Mouse (Mus musculus) gastrocnemius, adult 2 months (tissue): ENCODE results near the gene Mrpl33. TPM values are rescaled to one million over a fixed set of nuclear protein-coding genes. Genes with fewer than 3 reads are reported as not detected.
"Not testable (repeated sequence)": the region's sequence is repeated elsewhere in the genome, so short reads cannot be mapped to it uniquely, and the experiment has no call there.

Experiments
- DNase-seq: peaks from one replicate; pipeline ENCODE4 v3.0.0; 2022
- H3K27ac ChIP-seq: fragments of 200-600 bp; 2 replicates; pipeline ENCODE4 v1.8.1; 2022; ENCODE audit warnings: mild to moderate bottlenecking
- H3K4me3 ChIP-seq: fragments of 200-600 bp; 2 replicates; pipeline ENCODE4 v1.8.1; 2022; ENCODE audit warnings: mild to moderate bottlenecking, moderate library complexity
- CTCF ChIP-seq: fragments of 200-600 bp; IDR thresholded peaks from 2 replicates; pipeline ENCODE4 v1.8.1; 2022; ENCODE audit warnings: antibody characterized with exemption, mild to moderate bottlenecking, moderate library complexity
- intact Hi-C: fragments of 180-260 bp; cut with DNase I; formaldehyde crosslinking; loops from one replicate; pipeline ENCODE4 v1.15.1; 2025
- total RNA-seq, 2 experiments: library from RNA; stranded (reverse); gene quantifications; 2 replicates each; pipeline ENCODE4 v1.2.3; 2021

The Mrpl33 gene
- total RNA-seq, 2 experiments from 2014 or later = 221 to 296 TPM

DNA sequence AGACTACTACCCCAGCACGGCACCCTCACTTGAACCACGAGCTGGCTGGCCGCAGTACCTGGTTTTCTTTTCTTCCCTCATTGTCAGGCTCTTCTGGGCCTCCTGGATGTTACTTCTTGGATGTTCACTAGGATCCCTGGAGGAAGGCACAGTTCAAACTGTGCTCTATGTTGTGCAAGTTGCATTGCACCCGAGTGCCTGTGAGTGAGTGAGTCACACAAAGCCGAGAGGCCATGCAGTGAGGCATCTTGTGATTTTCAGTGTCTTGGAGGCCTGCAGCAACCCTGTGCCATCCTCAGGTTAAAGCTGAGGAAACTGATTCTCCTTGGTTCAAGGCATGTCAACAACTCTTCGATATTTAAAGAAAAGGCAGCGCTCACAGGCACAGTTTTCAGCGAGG lies 31.8 kb downstream of the Mrpl33 start:
- intact Hi-C loops = no loop called here
- no peak for TF ChIP-seq CTCF

DNA sequence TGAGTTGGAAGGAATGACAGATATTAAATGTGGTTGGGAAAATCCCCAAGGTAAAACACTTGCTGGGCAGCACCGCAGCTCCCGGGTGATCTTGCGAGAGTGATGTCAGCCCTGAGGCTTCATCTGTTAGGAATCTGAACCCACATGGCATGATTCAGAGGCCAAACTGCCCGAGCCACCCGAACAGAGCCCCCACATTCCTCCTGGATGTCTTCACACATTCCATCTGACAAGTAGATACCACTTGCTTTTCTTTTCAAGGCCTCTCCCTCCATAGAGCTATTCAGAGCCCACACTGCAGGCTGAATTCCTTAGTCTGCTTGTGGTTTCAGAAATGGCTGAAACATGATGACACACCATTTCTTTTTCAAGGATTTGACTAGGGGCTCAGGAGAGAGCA lies 33.3 kb downstream of the Mrpl33 start:
- peak; percentile 41 for DNase-seq
- H3K4me3 ChIP-seq = no peak overlapping the region
- peak overlapping the region; percentile 76 for H3K27ac ChIP-seq
- no peak for TF ChIP-seq CTCF
- intact Hi-C loops = no loop called here

More for the DNA sequence above, 31.8 kb downstream of the Mrpl33 start:
- DNase-seq = no peak
- no peak overlapping the region for H3K4me3 ChIP-seq
- H3K27ac ChIP-seq = peak overlapping the region; percentile 48

DNA sequence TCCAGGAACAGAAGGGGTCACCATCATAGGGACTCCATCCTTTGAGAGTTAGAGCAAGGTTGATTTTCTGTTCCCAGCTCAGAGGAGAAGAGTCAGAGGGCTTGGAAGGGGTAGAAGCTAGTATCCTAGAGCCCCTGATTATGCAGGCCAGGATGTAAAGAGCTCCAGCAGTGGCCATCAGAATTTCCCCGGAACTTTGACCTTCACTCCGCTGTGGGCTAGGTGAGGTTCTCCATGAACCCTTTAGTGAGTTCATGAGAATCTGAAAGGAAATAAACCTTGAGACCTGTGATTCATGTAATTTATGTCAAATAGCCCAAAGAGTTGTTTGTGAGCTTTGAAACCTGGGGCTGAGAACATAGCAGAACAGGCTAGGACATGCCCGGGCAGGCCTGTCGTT lies 34.4 kb downstream of the Mrpl33 start:
- H3K27ac ChIP-seq, H3K4me3 ChIP-seq, DNase-seq, intact Hi-C loops: not testable (repeated sequence)

DNA sequence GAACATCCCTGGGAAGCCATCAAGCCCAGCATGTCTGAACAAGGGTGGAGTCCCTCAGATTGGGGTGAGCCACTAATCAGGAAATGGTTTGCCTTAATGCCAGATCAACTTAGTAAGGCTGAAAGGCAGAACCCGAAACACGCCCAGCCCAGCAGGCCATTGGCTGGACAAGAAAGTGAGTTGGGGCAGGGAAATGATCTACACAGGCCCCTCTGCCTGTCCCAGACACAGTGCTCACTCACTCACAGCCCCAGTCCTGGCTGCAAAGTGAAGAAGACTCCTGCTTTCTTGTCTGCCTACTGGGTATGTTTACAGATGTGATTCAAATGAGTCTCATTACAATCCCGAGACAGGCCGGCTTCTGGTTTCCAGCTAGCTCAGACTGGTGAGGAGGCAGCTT lies 37.4 kb downstream of the Mrpl33 start:
- no peak overlapping the region for H3K4me3 ChIP-seq
- intact Hi-C loops = no loop called here
- no peak for DNase-seq
- peak overlapping the region; percentile 70 for H3K27ac ChIP-seq
- TF ChIP-seq CTCF = no peak

DNA sequence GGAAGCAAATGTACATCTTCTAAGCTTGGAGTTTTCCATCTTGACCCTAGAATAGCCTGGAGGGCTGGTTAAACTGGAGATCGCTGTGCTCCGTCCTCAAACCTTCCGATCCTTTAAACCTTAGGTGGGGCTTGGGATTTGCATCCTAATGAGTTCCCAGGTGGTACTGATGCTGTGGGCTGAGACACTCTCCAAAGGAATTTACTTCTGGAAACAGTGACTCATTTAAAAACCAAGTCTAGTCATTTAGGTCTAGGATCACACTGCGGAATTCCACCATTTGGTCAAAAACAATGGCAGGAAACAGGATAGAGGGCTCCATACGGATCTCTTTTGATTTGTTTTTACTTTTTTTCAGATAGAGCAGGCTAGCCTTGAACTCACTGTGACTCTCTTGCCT lies 37.9 kb downstream of the Mrpl33 start:
- H3K27ac ChIP-seq = no peak overlapping the region; the same call in 1 of the 2 replicates

DNA sequence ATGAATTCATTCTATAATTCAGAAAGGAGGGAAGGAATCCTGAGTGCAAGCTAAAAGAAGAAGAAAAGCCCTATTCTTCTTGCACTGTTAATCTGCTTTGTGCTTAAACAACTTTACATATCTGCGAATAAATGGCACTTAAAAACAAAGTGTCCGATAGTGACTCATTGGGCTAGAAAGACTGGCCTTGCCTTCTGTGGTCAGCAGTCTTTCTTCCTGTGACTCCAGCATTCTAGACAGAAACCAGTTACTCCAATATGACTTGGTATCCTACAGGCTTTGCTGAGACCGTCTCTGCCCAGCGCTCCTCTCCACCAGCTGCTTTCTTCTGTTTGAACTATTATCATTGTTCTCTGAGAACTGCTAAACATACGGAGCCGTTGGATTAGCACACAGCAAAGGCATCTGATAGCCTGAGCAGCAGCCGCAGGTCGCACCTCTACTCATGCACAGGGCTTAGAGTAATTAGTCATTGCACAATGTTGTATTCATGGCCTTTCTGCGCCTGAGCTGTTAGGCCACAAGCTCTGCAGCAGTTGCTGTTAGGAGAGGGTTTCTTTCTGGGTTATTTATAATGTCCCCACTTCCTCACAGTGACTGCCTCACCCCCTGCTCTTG lies 40.0 kb downstream of the Mrpl33 start:
- intact Hi-C loops = no loop called here
- Histone ChIP-seq H3K27ac (peak overlapping the region; percentile 63), H3K4me3 (no peak overlapping the region)
- DNase-seq = no peak
- TF ChIP-seq CTCF = no peak

More for the DNA sequence above, 37.9 kb downstream of the Mrpl33 start:
- intact Hi-C loops = no loop called here
- DNase-seq = no peak
- no peak overlapping the region for H3K4me3 ChIP-seq
- no peak for TF ChIP-seq CTCF

DNA sequence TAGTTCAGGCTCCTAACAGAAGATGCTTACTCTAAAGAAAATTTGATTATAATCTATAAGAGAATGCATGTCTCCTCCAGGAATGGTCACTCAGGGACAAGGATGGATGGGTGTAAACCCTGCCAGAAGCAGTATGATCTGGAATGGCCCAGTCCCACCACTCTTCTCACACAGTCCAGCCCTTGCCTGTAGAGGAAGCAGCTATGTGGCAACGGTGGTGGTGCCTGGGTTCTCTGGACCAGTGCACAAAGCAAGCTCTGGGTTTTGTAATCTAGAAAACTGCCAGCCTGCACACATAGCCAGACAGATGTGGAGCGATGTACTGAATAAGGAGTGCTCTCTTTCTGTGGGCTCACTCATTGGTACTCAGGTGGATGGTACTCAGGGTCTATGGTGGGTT lies 43.8 kb downstream of the Mrpl33 start:
- no peak for TF ChIP-seq CTCF
- Histone ChIP-seq H3K27ac (no peak overlapping the region), H3K4me3 (no peak overlapping the region)
- intact Hi-C loops = no loop called here
- DNase-seq = no peak

DNA sequence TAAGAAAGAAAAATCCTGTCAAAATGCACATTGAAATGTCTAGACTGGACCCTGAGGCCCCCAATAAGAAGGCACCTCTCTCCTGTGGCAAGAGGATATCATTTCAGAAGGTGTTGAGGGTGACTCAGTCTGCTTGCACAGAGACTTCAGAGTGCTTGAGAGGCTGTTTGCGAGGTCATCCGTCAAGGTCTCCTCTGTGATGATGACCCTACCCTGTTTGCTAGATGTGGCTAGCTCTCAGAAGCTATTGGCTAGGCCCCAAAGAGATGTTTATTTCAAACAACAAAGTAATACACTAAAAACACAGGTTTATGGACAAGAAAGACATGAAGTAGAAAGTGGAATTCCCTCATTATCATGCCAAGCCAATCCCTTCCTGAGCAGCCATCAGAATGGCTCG lies 45.6 kb downstream of the Mrpl33 start:
- DNase-seq = no peak
- TF ChIP-seq CTCF = no peak
- H3K4me3 ChIP-seq = no peak overlapping the region
- no peak overlapping the region for H3K27ac ChIP-seq
- intact Hi-C loops = no loop called here

DNA sequence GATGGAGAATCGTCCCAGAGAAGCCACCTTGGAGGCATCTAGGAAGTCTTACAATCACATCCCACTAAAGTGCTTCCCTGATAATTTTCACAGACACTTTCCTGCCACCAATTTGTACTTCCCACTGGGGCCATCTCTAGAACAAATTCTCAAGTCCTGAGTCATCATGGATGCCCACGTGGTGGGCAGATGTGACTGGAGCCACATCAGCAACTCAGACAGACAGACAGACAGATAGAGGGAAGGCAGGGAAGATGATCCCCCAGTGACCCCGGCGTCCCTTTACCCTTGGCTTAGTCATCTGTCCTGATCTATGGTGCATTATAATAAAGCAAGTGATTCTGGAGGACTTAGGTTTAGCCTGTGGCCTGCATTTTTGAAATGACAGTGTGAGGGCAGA lies 47.5 kb downstream of the Mrpl33 start:
- TF ChIP-seq CTCF = no peak
- DNase-seq = no peak
- peak overlapping the region; percentile 71 for H3K27ac ChIP-seq
- intact Hi-C loops = no loop called here
- no peak overlapping the region for H3K4me3 ChIP-seq

DNA sequence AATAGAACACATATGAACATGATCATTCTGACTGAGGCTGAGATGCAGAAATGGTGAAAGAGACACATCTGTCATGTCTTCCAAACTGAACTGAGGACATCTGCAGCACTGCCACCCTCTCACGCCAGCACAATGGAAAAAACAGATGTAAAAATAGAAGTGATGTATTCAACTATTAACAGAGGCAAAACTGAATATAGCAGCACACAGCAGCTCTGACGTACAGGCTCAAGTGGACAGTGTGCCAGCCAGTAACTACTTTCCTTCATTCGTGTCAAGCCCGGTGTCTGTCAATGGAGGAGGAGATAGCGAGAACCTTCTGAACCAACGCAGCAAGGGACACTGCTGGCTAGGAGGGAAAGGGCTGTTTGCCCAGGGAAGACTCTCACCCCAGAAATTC lies 48.1 kb downstream of the Mrpl33 start:
- intact Hi-C loops = no loop called here
- TF ChIP-seq CTCF = no peak
- Histone ChIP-seq H3K27ac (peak overlapping the region; percentile 71), H3K4me3 (no peak overlapping the region)
- DNase-seq = peak; percentile 33

DNA sequence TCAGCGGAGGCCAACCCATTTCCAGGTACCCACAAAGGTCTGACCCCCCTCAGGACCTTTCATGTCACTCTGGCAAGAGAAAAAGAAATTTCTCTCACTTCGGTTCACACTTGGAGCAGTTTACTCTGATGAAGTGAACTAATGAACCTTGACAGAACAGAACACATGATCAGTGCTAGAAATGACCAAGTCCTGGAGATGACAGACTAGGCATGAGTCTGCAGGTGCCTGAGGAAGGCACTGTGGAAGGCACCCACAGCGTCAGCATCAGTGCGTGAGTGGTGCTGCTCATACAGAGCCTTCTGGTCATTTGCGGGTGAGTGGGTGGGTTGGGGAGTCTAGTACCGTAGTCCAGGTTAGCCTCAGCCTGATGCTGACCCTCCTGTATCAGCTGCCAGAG lies 49.1 kb downstream of the Mrpl33 start:
- intact Hi-C loops = no loop called here
- no peak for TF ChIP-seq CTCF
- H3K4me3 ChIP-seq = no peak overlapping the region
- H3K27ac ChIP-seq = no peak overlapping the region
- DNase-seq = no peak

DNA sequence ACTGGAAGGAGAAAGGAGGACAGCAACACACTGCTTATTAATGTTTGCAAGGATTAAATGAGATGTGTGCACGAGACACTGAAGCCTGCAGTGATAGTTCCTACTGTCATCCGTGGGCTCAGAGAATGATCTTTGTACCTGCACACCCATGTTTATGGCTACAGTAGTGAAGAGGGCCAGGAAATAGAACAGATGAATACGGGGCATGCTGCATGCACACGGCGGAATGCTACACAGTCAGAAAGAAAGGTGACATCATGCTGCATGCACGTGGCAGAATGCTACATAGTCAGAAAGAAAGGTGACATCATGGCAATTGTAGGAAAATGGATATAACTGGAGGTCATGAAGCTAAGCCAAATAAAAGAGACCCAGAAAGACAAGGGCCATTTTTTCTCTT lies 49.8 kb downstream of the Mrpl33 start:
- no peak overlapping the region for H3K27ac ChIP-seq
- TF ChIP-seq CTCF = no peak
- intact Hi-C loops = no loop called here
- DNase-seq = no peak
- no peak overlapping the region for H3K4me3 ChIP-seq

DNA sequence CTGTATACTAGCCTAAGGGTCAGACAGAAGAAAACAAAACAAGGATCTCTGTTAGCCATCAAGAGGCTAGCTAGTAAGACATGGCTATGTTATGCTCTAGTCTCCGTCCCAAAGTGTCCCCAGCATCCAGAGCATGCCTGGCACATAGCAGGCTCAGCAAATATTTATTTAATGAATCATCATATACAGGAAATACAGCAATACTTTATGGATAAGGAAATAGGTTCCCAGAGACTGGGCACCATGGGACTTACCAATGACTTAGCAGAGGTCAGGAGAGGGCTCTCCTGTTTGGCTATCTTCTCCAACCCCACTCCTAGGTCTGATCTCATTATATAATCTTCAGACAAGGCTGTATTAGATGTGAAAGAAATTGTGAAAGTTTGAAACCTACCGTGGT lies 50.6 kb downstream of the Mrpl33 start:
- no peak for TF ChIP-seq CTCF
- DNase-seq = no peak
- intact Hi-C loops = no loop called here
- no peak overlapping the region for H3K4me3 ChIP-seq
- no peak overlapping the region for H3K27ac ChIP-seq

DNA sequence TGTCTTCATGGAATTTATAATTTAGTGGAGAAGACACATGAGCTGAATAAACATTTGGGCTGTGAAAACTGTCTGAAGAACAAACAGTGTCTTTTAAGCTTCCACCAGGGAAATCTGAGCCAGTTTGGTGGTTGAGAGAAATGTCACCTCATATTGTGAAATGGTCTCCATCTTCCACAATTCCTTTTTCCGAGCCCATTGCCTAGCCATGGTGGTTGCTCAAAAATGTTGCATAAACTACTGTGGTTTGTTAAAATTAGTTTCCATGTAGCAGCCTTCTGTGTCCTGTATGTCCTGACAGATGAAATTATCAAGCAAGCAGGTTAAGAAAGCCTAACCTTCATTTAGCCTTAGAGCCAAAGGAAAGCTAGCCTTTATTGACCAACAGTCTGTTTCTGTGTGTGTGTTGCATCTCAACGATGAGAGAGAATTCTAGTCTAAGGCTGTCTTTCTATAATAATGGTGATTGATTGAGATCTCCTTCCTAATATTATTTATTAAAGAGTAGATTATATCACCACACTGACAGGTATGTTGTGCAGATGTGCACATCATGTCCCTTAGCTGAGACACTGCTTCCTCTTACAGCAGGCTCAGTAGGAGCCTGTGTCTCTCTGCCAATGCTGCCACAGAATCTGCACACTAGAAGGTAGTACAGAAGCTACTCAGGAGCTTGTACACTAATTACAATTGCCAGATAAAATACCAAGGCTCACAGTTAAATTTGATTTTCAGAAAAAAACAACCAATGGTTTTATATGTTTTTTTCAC lies 54.0 kb downstream of the Mrpl33 start:
- DNase-seq = no peak
- Histone ChIP-seq H3K27ac (no peak overlapping the region), H3K4me3 (no peak overlapping the region)
- no peak for TF ChIP-seq CTCF
- intact Hi-C loops = no loop called here
